Mouse (Mus musculus): Measurements from ENCODE around the gene Mrps17. TPM values are rescaled to one million over a fixed set of nuclear protein-coding genes. Genes with fewer than 3 reads are reported as not detected.

The Mrps17 gene
- total RNA-seq, 1 experiment: 147 TPM

GRCm38 (mm10) chr5:129701706-129702105, 13.6 kb upstream of the Mrps17 start:
- DNase-seq (ENCODE audit: low read depth, low spot score): no peak
- Histone ChIP-seq H3K9me3 (ENCODE audit: control insufficient read depth, insufficient read depth, low read depth, low read length) (no peaks in the 10 kb centered on the region), H3K9ac (ENCODE audit: insufficient read depth, low read depth, low read length, poor library complexity, severe bottlenecking) (no peak overlapping the region), H3K36me3 (ENCODE audit: control insufficient read depth, insufficient read depth, low read length, poor library complexity, severe bottlenecking) (no peaks in the 10 kb centered on the region), H3K4me3 (ENCODE audit: insufficient read depth in 1 of 2, low read depth in 1 of 2, low read length in 2 of 2, poor library complexity in 1 of 2, severe bottlenecking in 1 of 2) (no peak overlapping the region), H3K4me1 (ENCODE audit: control insufficient read depth in 2 of 2, insufficient read depth in 2 of 2, low read length in 2 of 2, poor library complexity in 1 of 2) (peaks cover 0 to 1% of the 10 kb centered on the region in 2 experiments; a peak in 1 of 4 replicates), H3K27ac (ENCODE audit: insufficient read depth, low read depth, low read length, poor library complexity, severe bottlenecking) (no peak overlapping the region)
- in situ Hi-C loops (cut with MboI; ENCODE audit: low sequenced_read_pairs in 2 of 2, unreplicated experiment in 2 of 2): no loop called here
- TF ChIP-seq MAFK (IDR thresholded peaks at IDR 0.05; ENCODE audit: insufficient read depth, low read depth, low read length): no peak
- TF ChIP-seq CHD2 (IDR thresholded peaks at IDR 0.05; ENCODE audit: low read depth, low read length): no peak
- TF ChIP-seq ZNF384 (IDR thresholded peaks at IDR 0.05; ENCODE audit: low read depth, low read length): no peak
- no peak for TF ChIP-seq ZC3H11A (IDR thresholded peaks at IDR 0.05; ENCODE audit: borderline replicate concordance, low read depth, low read length)
- TF ChIP-seq HCFC1 (IDR thresholded peaks at IDR 0.05; ENCODE audit: borderline replicate concordance, insufficient read depth, low read length): no peak

GRCm38 (mm10) chr5:129703368-129703767, 11.9 kb upstream of the Mrps17 start:
- DNase-seq (ENCODE audit: low read depth, low spot score): no peak
- Histone ChIP-seq H3K9me3 (ENCODE audit: control insufficient read depth, insufficient read depth, low read depth, low read length) (no peaks in the 10 kb centered on the region), H3K4me1 (ENCODE audit: control insufficient read depth in 2 of 2, insufficient read depth in 2 of 2, low read length in 2 of 2, poor library complexity in 1 of 2) (peaks cover 0 to 1% of the 10 kb centered on the region in 2 experiments; a peak in 1 of 4 replicates), H3K9ac (ENCODE audit: insufficient read depth, low read depth, low read length, poor library complexity, severe bottlenecking) (no peak overlapping the region), H3K27ac (ENCODE audit: insufficient read depth, low read depth, low read length, poor library complexity, severe bottlenecking) (no peak overlapping the region), H3K4me3 (ENCODE audit: insufficient read depth in 1 of 2, low read depth in 1 of 2, low read length in 2 of 2, poor library complexity in 1 of 2, severe bottlenecking in 1 of 2) (no peak overlapping the region), H3K36me3 (ENCODE audit: control insufficient read depth, insufficient read depth, low read length, poor library complexity, severe bottlenecking) (no peaks in the 10 kb centered on the region)
- TF ChIP-seq ZNF384 (IDR thresholded peaks at IDR 0.05; ENCODE audit: low read depth, low read length): no peak
- no peak for TF ChIP-seq ZC3H11A (IDR thresholded peaks at IDR 0.05; ENCODE audit: borderline replicate concordance, low read depth, low read length)
- TF ChIP-seq HCFC1 (IDR thresholded peaks at IDR 0.05; ENCODE audit: borderline replicate concordance, insufficient read depth, low read length): no peak
- TF ChIP-seq CHD2 (IDR thresholded peaks at IDR 0.05; ENCODE audit: low read depth, low read length): no peak
- TF ChIP-seq MAFK (IDR thresholded peaks at IDR 0.05; ENCODE audit: insufficient read depth, low read depth, low read length): no peak
- in situ Hi-C loops (cut with MboI; ENCODE audit: low sequenced_read_pairs in 2 of 2, unreplicated experiment in 2 of 2): no loop called here

GRCm38 (mm10) chr5:129708412-129708811, 6.9 kb upstream of the Mrps17 start, which contains the start of gene Sept14:
TSS of gene Sept14 (minus strand) at chr5:129708512.
- no peak for TF ChIP-seq ZNF384 (IDR thresholded peaks at IDR 0.05; ENCODE audit: low read depth, low read length)

GRCm38 (mm10) chr5:129717016-129717415, 1.7 kb downstream of the Mrps17 start:
- 0 out of 4 replicates have a peak, but pooled peaks cover 0 to 3% of the 10 kb centered on the region in 2 experiments for H3K4me1 ChIP-seq (ENCODE audit: control insufficient read depth in 2 of 2, insufficient read depth in 2 of 2, low read length in 2 of 2, poor library complexity in 1 of 2)
- no peaks in the 10 kb centered on the region for H3K9me3 ChIP-seq (ENCODE audit: control insufficient read depth, insufficient read depth, low read depth, low read length)
- H3K36me3 ChIP-seq (ENCODE audit: control insufficient read depth, insufficient read depth, low read length, poor library complexity, severe bottlenecking): peaks cover 15% of the 10 kb centered on the region
- in situ Hi-C loops (cut with MboI; ENCODE audit: low sequenced_read_pairs in 2 of 2, unreplicated experiment in 2 of 2): no loop called here
- no peak overlapping the region for H3K9ac ChIP-seq (ENCODE audit: insufficient read depth, low read depth, low read length, poor library complexity, severe bottlenecking)
- TF ChIP-seq ZC3H11A (IDR thresholded peaks at IDR 0.05; ENCODE audit: borderline replicate concordance, low read depth, low read length): no peak
- no peak overlapping the region for H3K27ac ChIP-seq (ENCODE audit: insufficient read depth, low read depth, low read length, poor library complexity, severe bottlenecking)
- DNase-seq (ENCODE audit: low read depth, low spot score): no peak
- H3K4me3 ChIP-seq (ENCODE audit: insufficient read depth in 1 of 2, low read depth in 1 of 2, low read length in 2 of 2, poor library complexity in 1 of 2, severe bottlenecking in 1 of 2): no peak overlapping the region

More at GRCm38 (mm10) chr5:129708412-129708811, 6.9 kb upstream of the Mrps17 start, which contains the start of gene Sept14:
- H3K9me3 ChIP-seq (ENCODE audit: control insufficient read depth, insufficient read depth, low read depth, low read length): no peaks in the 10 kb centered on the region
- H3K4me1 ChIP-seq (ENCODE audit: control insufficient read depth in 2 of 2, insufficient read depth in 2 of 2, low read length in 2 of 2, poor library complexity in 1 of 2): peaks cover 0 to 13% of the 10 kb centered on the region in 2 experiments; a peak in 2 of 4 replicates
- H3K9ac ChIP-seq (ENCODE audit: insufficient read depth, low read depth, low read length, poor library complexity, severe bottlenecking): no peak within 1 kb of the TSS
- no peak within 1 kb of the TSS for H3K27ac ChIP-seq (ENCODE audit: insufficient read depth, low read depth, low read length, poor library complexity, severe bottlenecking)
- H3K4me3 ChIP-seq (ENCODE audit: insufficient read depth in 1 of 2, low read depth in 1 of 2, low read length in 2 of 2, poor library complexity in 1 of 2, severe bottlenecking in 1 of 2): no peak within 1 kb of the TSS
- no peaks in the 10 kb centered on the region for H3K36me3 ChIP-seq (ENCODE audit: control insufficient read depth, insufficient read depth, low read length, poor library complexity, severe bottlenecking)
- DNase-seq (ENCODE audit: low read depth, low spot score): no peak
- in situ Hi-C loops (cut with MboI; ENCODE audit: low sequenced_read_pairs in 2 of 2, unreplicated experiment in 2 of 2): no loop called here

GRCm38 (mm10) chr5:129720176-129720575, 4.9 kb downstream of the Mrps17 start:
- Histone ChIP-seq H3K36me3 (ENCODE audit: control insufficient read depth, insufficient read depth, low read length, poor library complexity, severe bottlenecking) (peaks cover 15% of the 10 kb centered on the region), H3K9ac (ENCODE audit: insufficient read depth, low read depth, low read length, poor library complexity, severe bottlenecking) (no peak overlapping the region)
- in situ Hi-C loops (cut with MboI; ENCODE audit: low sequenced_read_pairs in 2 of 2, unreplicated experiment in 2 of 2): no loop called here

More at GRCm38 (mm10) chr5:129720176-129720575, 4.9 kb downstream of the Mrps17 start:
- Histone ChIP-seq H3K9me3 (ENCODE audit: control insufficient read depth, insufficient read depth, low read depth, low read length) (no peaks in the 10 kb centered on the region), H3K4me3 (ENCODE audit: insufficient read depth in 1 of 2, low read depth in 1 of 2, low read length in 2 of 2, poor library complexity in 1 of 2, severe bottlenecking in 1 of 2) (no peak overlapping the region), H3K4me1 (ENCODE audit: control insufficient read depth in 2 of 2, insufficient read depth in 2 of 2, low read length in 2 of 2, poor library complexity in 1 of 2) (0 out of 4 replicates have a peak, but pooled peaks cover 3% of the 10 kb centered on the region in 2 experiments), H3K27ac (ENCODE audit: insufficient read depth, low read depth, low read length, poor library complexity, severe bottlenecking) (no peak overlapping the region)
- DNase-seq (ENCODE audit: low read depth, low spot score): no peak
- no peak for TF ChIP-seq MAFK (IDR thresholded peaks at IDR 0.05; ENCODE audit: insufficient read depth, low read depth, low read length)
- TF ChIP-seq ZC3H11A (IDR thresholded peaks at IDR 0.05; ENCODE audit: borderline replicate concordance, low read depth, low read length): no peak
- no peak for TF ChIP-seq HCFC1 (IDR thresholded peaks at IDR 0.05; ENCODE audit: borderline replicate concordance, insufficient read depth, low read length)
- no peak for TF ChIP-seq ZNF384 (IDR thresholded peaks at IDR 0.05; ENCODE audit: low read depth, low read length)

Data from ES-E14 (cell line).